Comparison of ENCODE assay signal across 17 mouse cellular contexts in the genomic region with DNA sequence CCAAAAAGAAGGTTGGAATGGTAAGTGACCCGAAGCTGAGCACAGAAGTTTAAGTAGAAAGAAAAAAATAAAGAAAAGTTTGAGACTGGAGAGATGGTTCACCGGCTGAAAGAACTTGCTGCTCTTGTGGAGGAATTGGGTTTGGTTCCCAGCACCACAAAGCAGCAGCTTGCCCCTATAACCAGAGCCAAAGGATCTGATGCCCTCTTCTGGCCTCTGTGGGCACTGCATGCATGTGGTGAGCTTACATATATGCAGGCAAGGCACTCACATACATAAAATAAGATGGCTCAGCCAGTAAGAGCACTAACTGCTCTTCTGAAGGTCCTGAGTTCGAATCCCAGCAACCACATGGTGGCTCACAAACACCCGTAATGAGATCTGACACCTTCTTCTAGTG. TPM values are rescaled to one million over a fixed set of nuclear protein-coding genes. Genes with fewer than 3 reads are reported as not detected.
DNase-seq lines count a peak whose midpoint lies in the region; ATAC-seq and TF ChIP-seq lines count a peak whose summit lies in the region.
"Had no signal": no experiment of that assay in that cellular context is flagged by ENCODE, and none has a peak within 500 bp of the region (broad histone marks: within the 10 kb centered on the region; RNA-seq: fewer than 3 reads in every experiment).

No protein-coding gene starts in this region.

- WGBS in forebrain, postnatal 0 days: 91% methylated on average over 4 of the region's 4 CpGs
- 92% methylated on average over 4 of the region's 4 CpGs for WGBS in forebrain, embryonic 10.5 days
- WGBS in liver, adult 2 months: 98% methylated on average over 4 of the region's 4 CpGs
- 87% methylated on average over 4 of the region's 4 CpGs for WGBS in liver, embryonic 12.5 days (ENCODE audit: insufficient replicate concordance)

- H3K27ac ChIP-seq in forebrain, postnatal 0 days (ENCODE audit: low read depth, low read length): no peak overlapping the region
- H3K27ac ChIP-seq in forebrain, embryonic 10.5 days: no peak overlapping the region
- no peak overlapping the region for H3K27ac ChIP-seq in liver, adult 2 months (replicated peaks; ENCODE audit: insufficient read depth, low read depth, low read length)
- no peak overlapping the region for H3K27ac ChIP-seq in liver, embryonic 12.5 days
- H3K27ac ChIP-seq: forebrain, embryonic 15.5 days; heart, embryonic 13.5 days had no signal

- peak; percentile 18; the same call in 1 of the 2 replicates for TF ChIP-seq CTCF in forebrain, postnatal 0 days (IDR thresholded peaks at IDR 0.05; ENCODE audit: low read depth)
- peak; percentile 34; the same call in 1 of the 2 replicates for TF ChIP-seq CTCF in liver, adult 2 months (IDR thresholded peaks at IDR 0.05; ENCODE audit: low read depth, low read length)
- TF ChIP-seq CTCF in E14TG2a.4 (conservative IDR thresholded peaks at IDR 0.05; ENCODE audit: low read length): peak; percentile 30; the same call in 1 of the 2 replicates

- ATAC-seq in forebrain, postnatal 0 days: no peak
- ATAC-seq in liver, embryonic 12.5 days: no peak
- ATAC-seq: forebrain, embryonic 15.5 days had no signal

- no peak overlapping the region for H3K4me2 ChIP-seq in forebrain, postnatal 0 days (ENCODE audit: low read depth)
- H3K4me2 ChIP-seq in liver, embryonic 12.5 days: no peak overlapping the region
- H3K4me2 ChIP-seq: forebrain, embryonic 15.5 days; heart, embryonic 13.5 days; midbrain, embryonic 11.5 days had no signal

- TF ChIP-seq POLR2A in liver, adult 2 months (IDR thresholded peaks at IDR 0.05; ENCODE audit: extremely low read depth, insufficient read depth, low read length): no peak

- H3K4me3 ChIP-seq in forebrain, postnatal 0 days (ENCODE audit: low read depth, low read length): no peak overlapping the region
- no peak overlapping the region for H3K4me3 ChIP-seq in forebrain, embryonic 10.5 days
- no peak overlapping the region for H3K4me3 ChIP-seq in liver, adult 2 months (ENCODE audit: insufficient read depth, low read depth, low read length)
- no peak overlapping the region for H3K4me3 ChIP-seq in liver, embryonic 12.5 days
- H3K4me3 ChIP-seq in E14TG2a.4 (replicated peaks; ENCODE audit: low read length): no peak overlapping the region
- H3K4me3 ChIP-seq: forebrain, embryonic 15.5 days; heart, embryonic 13.5 days had no signal

- H3K36me3 ChIP-seq in forebrain, postnatal 0 days (ENCODE audit: insufficient read depth): no peaks in the 10 kb centered on the region
- peaks cover 6% of the 10 kb centered on the region; the same call in 1 of the 2 replicates for H3K36me3 ChIP-seq in forebrain, embryonic 10.5 days (replicated peaks)
- H3K36me3 ChIP-seq in liver, adult 2 months (ENCODE audit: control insufficient read depth, insufficient read depth, low read length): no peaks in the 10 kb centered on the region
- no peaks in the 10 kb centered on the region for H3K36me3 ChIP-seq in liver, embryonic 12.5 days
- no peaks in the 10 kb centered on the region for H3K36me3 ChIP-seq in E14TG2a.4 (ENCODE audit: insufficient read depth, low read length)
- H3K36me3 ChIP-seq: forebrain, embryonic 15.5 days; heart, embryonic 13.5 days had no signal

- H3K27me3 ChIP-seq in forebrain, postnatal 0 days (ENCODE audit: insufficient read depth, low read length): no peaks in the 10 kb centered on the region
- no peaks in the 10 kb centered on the region for H3K27me3 ChIP-seq in forebrain, embryonic 10.5 days (ENCODE audit: poor library complexity, severe bottlenecking)
- H3K27me3 ChIP-seq in liver, adult 2 months (ENCODE audit: control insufficient read depth, insufficient read depth, low read length): no peaks in the 10 kb centered on the region
- H3K27me3 ChIP-seq in liver, embryonic 12.5 days (replicated peaks): no peaks in the 10 kb centered on the region
- no peaks in the 10 kb centered on the region for H3K27me3 ChIP-seq in E14TG2a.4 (ENCODE audit: insufficient read depth, low read length)
- H3K27me3 ChIP-seq: forebrain, embryonic 15.5 days had no signal

- H3K4me1 ChIP-seq in forebrain, postnatal 0 days (ENCODE audit: insufficient read depth): no peaks in the 10 kb centered on the region
- peaks cover 14% of the 10 kb centered on the region for H3K4me1 ChIP-seq in forebrain, embryonic 10.5 days
- no peaks in the 10 kb centered on the region for H3K4me1 ChIP-seq in liver, adult 2 months (ENCODE audit: control insufficient read depth, insufficient read depth, low read length)
- H3K4me1 ChIP-seq in liver, embryonic 12.5 days: peaks cover 37% of the 10 kb centered on the region
- H3K4me1 ChIP-seq in E14TG2a.4 (replicated peaks; ENCODE audit: low read depth, low read length): peaks cover 82% of the 10 kb centered on the region

- no peaks in the 10 kb centered on the region for H3K9me3 ChIP-seq in forebrain, postnatal 0 days (ENCODE audit: low read length)
- H3K9me3 ChIP-seq in forebrain, embryonic 10.5 days: no peaks in the 10 kb centered on the region
- H3K9me3 ChIP-seq in liver, embryonic 12.5 days (replicated peaks): no peaks in the 10 kb centered on the region
- no peaks in the 10 kb centered on the region for H3K9me3 ChIP-seq in E14TG2a.4 (ENCODE audit: low read length)
- H3K9me3 ChIP-seq: forebrain, embryonic 15.5 days had no signal

- no peak overlapping the region for H3K9ac ChIP-seq in forebrain, postnatal 0 days
- H3K9ac ChIP-seq in liver, adult 2 months (ENCODE audit: low read depth, low read length): no peak overlapping the region
- H3K9ac ChIP-seq in liver, embryonic 12.5 days: no peak overlapping the region
- H3K9ac ChIP-seq: forebrain, embryonic 15.5 days; heart, embryonic 13.5 days had no signal

- DNase-seq in forebrain, postnatal 0 days: no peak
- DNase-seq in forebrain, embryonic 10.5 days (ENCODE audit: extremely low spot score, low spot score): no peak
- no peak for DNase-seq in liver, adult 2 months (ENCODE audit: extremely low read depth, low read depth, low spot score)
- peak; percentile 46 for DNase-seq in induced T-regulatory cell, adult 2 months (ENCODE audit: low read depth)
- no peak for DNase-seq in kidney, postnatal 10 days
- no peak for DNase-seq in spleen, postnatal 4 days (ENCODE audit: low spot score in 2 of 2)
- DNase-seq: adrenal gland, postnatal 36 days; cerebellum, adult 11 months; gastrocnemius, postnatal 10 days; lung, adult 18-20 months; spleen, adult 18-20 months; thymus, adult 2 months had no signal

- no peaks in the 10 kb centered on the region for H3K79me2 ChIP-seq in liver, adult 2 months (ENCODE audit: control insufficient read depth, insufficient read depth, low read length)

RNA-seq across cellular contexts. Expression of a gene that starts 7.6 kb away (rescaled TPM):
- 37.0 and 37.8 TPM in 2 replicates for total RNA-seq in forebrain, postnatal 0 days (2014; rRNA removed)
- 21.3 and 24.2 TPM in 2 replicates for polyA plus RNA-seq in forebrain, postnatal 0 days (2015; fragmentation: Nextera tagmentation; extraction: Ambion mirVana)
- polyA plus RNA-seq in forebrain, embryonic 10.5 days (2016; fragmentation: Nextera tagmentation; extraction: Ambion mirVana): 6.5 and 6.9 TPM in 2 replicates
- total RNA-seq in liver, adult 2 months (2014; rRNA removed): under 0.01 and 0.07 TPM in 2 replicates
- polyA plus RNA-seq in liver, adult 2 months (2012; rRNA removed): 0.13 TPM in 1 of 2 replicates, not detected in the other
- 4.6 TPM in 2 replicates for polyA plus RNA-seq in liver, embryonic 12.5 days (2016; fragmentation: Nextera tagmentation; extraction: Ambion mirVana)

RNA-seq across cellular contexts. Expression of a gene that starts 21.7 kb away (rescaled TPM):
- 5.0 and 5.6 TPM in 2 replicates for total RNA-seq in forebrain, postnatal 0 days (2014; rRNA removed)
- 2.6 and 2.7 TPM in 2 replicates for polyA plus RNA-seq in forebrain, postnatal 0 days (2015; fragmentation: Nextera tagmentation; extraction: Ambion mirVana)
- 49.6 and 52.3 TPM in 2 replicates for polyA plus RNA-seq in forebrain, embryonic 10.5 days (2016; fragmentation: Nextera tagmentation; extraction: Ambion mirVana)
- total RNA-seq in liver, adult 2 months (2014; rRNA removed): 0.94 and 1.8 TPM in 2 replicates
- polyA plus RNA-seq in liver, adult 2 months (2012; rRNA removed): 0.88 and 1.1 TPM in 2 replicates
- polyA plus RNA-seq in liver, embryonic 12.5 days (2016; fragmentation: Nextera tagmentation; extraction: Ambion mirVana): 27.4 and 32.2 TPM in 2 replicates

RNA-seq across cellular contexts. Expression of a gene that starts 33.5 kb away (rescaled TPM):
- 434 and 487 TPM in 2 replicates for total RNA-seq in forebrain, postnatal 0 days (2014; rRNA removed)
- polyA plus RNA-seq in forebrain, postnatal 0 days (2015; fragmentation: Nextera tagmentation; extraction: Ambion mirVana): 275 and 296 TPM in 2 replicates
- 146 and 151 TPM in 2 replicates for polyA plus RNA-seq in forebrain, embryonic 10.5 days (2016; fragmentation: Nextera tagmentation; extraction: Ambion mirVana)
- total RNA-seq in liver, adult 2 months (2014; rRNA removed): 86.7 and 94.3 TPM in 2 replicates
- polyA plus RNA-seq in liver, adult 2 months (2012; rRNA removed): 83.8 and 117 TPM in 2 replicates
- polyA plus RNA-seq in liver, embryonic 12.5 days (2016; fragmentation: Nextera tagmentation; extraction: Ambion mirVana): 79.2 and 94.3 TPM in 2 replicates
